Mouse (Mus musculus) adrenal gland, adult 10 weeks (tissue): Measurements from ENCODE around the gene Hoxc9. TPM values are rescaled to one million over a fixed set of nuclear protein-coding genes. Genes with fewer than 3 reads are reported as not detected.

ENCODE experiments used
- polyA plus RNA-seq: library from polyadenylated mRNA; stranded (reverse); fragments of 350-450 nt; fragmentation: Illumina TruSeq; extraction: RNeasy Lipid Tissue Mini Kit (QIAGEN cat#74804); gene quantifications from one replicate; pipeline ENCODE4 v1.2.3, GENCODE M21; 2014; ENCODE audit warnings: low read depth, low replicate concordance

Hoxc9 gene
- polyA plus RNA-seq = 0.58 TPM

GRCm38 (mm10) chr15:102976171-102976570 is at the start of gene Hoxc9:
Hoxc9 (plus strand) TSS chr15:102976439.

GRCm38 (mm10) chr15:102936279-102936972 is 39.8 kb upstream of the Hoxc9 start, which contains the start of gene Hoxc12:
Hoxc12 (plus strand) TSS chr15:102936757.

GRCm38 (mm10) chr15:102954192-102955006 is 21.8 kb upstream of the Hoxc9 start, which contains the start of gene Hoxc11:
Hoxc11 (plus strand) TSS chr15:102954427.

DNA sequence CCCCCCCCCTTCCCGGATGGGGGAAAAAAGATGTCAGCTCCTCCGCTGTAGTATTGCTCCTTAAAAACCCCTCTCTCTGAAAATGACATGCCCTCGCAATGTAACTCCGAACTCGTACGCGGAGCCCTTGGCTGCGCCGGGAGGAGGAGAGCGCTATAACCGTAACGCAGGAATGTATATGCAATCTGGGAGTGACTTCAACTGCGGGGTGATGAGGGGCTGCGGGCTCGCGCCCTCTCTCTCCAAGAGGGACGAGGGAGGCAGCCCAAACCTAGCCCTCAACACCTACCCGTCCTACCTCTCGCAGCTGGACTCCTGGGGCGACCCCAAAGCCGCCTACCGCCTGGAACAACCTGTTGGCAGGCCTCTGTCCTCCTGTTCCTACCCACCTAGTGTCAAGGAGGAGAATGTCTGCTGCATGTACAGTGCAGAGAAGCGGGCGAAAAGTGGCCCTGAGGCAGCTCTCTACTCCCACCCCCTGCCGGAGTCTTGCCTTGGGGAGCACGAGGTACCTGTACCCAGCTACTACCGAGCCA is 9.4 kb upstream of the Hoxc9 start, which contains the start of gene Hoxc10:
TSS of gene Hoxc10 (plus strand) at position 21 of the 536 bp plus-strand sequence.

DNA sequence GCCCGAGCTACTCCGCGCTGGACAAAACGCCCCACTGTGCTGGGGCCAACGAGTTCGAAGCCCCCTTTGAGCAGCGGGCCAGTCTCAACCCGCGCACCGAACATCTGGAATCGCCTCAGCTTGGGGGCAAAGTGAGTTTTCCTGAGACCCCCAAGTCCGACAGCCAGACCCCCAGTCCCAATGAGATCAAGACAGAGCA is 9.0 kb upstream of the Hoxc9 start, which contains the start of gene Hoxc5:
TSS of gene Hoxc5 (plus strand) at position 132 of the 199 bp plus-strand sequence.

GRCm38 (mm10) chr15:102990461-102991397 is 14.5 kb downstream of the Hoxc9 start, which contains the start of gene Hoxc8:
Hoxc8 (plus strand) TSS chr15:102990607.

DNA sequence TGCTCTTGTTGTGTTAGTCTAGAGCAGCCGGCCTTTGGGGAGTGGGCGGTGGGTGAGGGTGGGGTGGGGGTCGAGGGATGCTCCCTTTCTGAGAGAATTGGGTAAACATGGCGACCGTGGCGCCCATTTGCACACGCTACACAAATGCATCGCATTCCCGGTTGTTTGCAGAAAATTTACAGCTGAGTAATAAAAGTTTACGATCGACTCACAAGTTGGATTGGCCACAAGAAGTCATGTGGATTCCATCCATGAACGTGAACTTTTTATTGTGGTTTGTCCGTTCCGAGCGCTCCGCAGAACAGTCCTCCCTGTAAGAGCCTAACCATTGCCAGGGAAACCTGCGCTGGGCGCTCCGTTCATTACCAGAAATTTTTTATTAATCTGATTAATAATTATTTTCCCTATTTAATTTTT is 21.7 kb downstream of the Hoxc9 start, which contains the start of gene Hoxc6:
TSS of gene Hoxc6 (plus strand) at position 319 of the 417 bp plus-strand sequence.

DNA sequence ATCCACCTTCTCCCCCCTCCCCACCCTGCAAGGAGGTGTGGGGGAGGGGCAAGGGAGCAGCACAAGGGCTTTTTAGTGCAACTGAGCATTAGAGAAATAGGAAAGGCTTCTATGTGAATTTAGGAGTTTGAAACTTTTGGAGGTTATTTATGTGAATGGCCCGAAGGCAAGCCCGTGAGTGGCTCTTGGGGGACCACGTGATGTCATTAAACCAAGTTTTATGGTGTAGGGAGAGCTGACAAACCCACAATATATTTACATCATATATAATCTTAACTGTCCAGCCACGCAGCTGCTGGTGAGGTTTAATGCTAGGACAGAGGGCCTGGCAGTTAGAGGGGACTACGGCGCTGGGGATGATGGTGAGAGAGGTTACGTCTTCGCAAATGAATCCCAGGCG is 42.4 kb downstream of the Hoxc9 start, which contains the start of gene Hoxc4:
TSS of gene Hoxc4 (plus strand) at position 299 of the 400 bp plus-strand sequence.

Other genes with a start within 250 kb of the Hoxc9 start
- not detected for gene Hoxc13, start 55.3 kb upstream of the Hoxc9 start, polyA plus RNA-seq
- not detected for gene Hoxc12, start 39.7 kb upstream of the Hoxc9 start, polyA plus RNA-seq
- gene Hoxc11, start 22.0 kb upstream of the Hoxc9 start, polyA plus RNA-seq = not detected
- 1.6 TPM for gene Hoxc10, start 9.6 kb upstream of the Hoxc9 start, polyA plus RNA-seq
- 3.3 TPM for gene Hoxc5, start 9.0 kb upstream of the Hoxc9 start, polyA plus RNA-seq
- 65.7 TPM for gene Hoxc8, start 14.2 kb downstream of the Hoxc9 start, polyA plus RNA-seq
- gene Hoxc6, start 21.8 kb downstream of the Hoxc9 start, polyA plus RNA-seq = 48.2 TPM
- gene Hoxc4, start 42.5 kb downstream of the Hoxc9 start, polyA plus RNA-seq = 12.9 TPM
- 10.0 TPM for gene Smug1, start 190.7 kb downstream of the Hoxc9 start, polyA plus RNA-seq